Mouse (Mus musculus): ENCODE measurements around the gene Slc37a1. TPM values are rescaled to one million over a fixed set of nuclear protein-coding genes. Genes with fewer than 3 reads are reported as not detected.
A peak's percentile ranks its signal among the peaks of the same experiment; 100 is the strongest.

Slc37a1 gene
- total and polyA plus RNA-seq, 3 experiments = 1.9 to 6.6 (median 2.2) TPM

GRCm38 (mm10) chr17:31325451-31326219, 39.0 kb downstream of the Slc37a1 start:
- Histone ChIP-seq H3K4me2 (ENCODE audit: insufficient read depth, low read depth, poor library complexity, severe bottlenecking) (no peak overlapping the region), H3K27ac (ENCODE audit: insufficient read depth, low read depth) (no peak overlapping the region), H3K27me3 (replicated peaks) (peaks cover 18% of the 10 kb centered on the region), H3K36me3 (replicated peaks in 1 of 2; ENCODE audit: control insufficient read depth in 1 of 2, insufficient read depth in 1 of 2, low read length in 1 of 2) (no peaks in the 10 kb centered on the region), H3K79me2 (replicated peaks; ENCODE audit: control insufficient read depth, extremely low read depth, insufficient read depth, poor library complexity, severe bottlenecking) (no peaks in the 10 kb centered on the region), H3K9ac (ENCODE audit: insufficient read depth, low read depth) (no peak overlapping the region), H3K4me1 (ENCODE audit: control insufficient read depth in 1 of 2, insufficient read depth in 2 of 2) (peaks cover 0 to 10% of the 10 kb centered on the region in 2 experiments; a peak in 2 of 4 replicates), H3K9me3 (replicated peaks; ENCODE audit: low read length) (peaks cover 2% of the 10 kb centered on the region), H3K4me3 (replicated peaks in 1 of 3; ENCODE audit: low read depth in 2 of 3, low read length in 2 of 3, poor library complexity in 1 of 3) (no peak overlapping the region)
- in situ Hi-C loops (cut with MboI; ENCODE audit: low pct_ligation_motif_present, low pct_unique_long_range_greater_than_20kb, low sequenced_read_pairs) = no loop called here
- dilution Hi-C loops (cut with MboI; ENCODE audit: extremely low pct_ligation_motif_present, extremely low pct_unique_long_range_greater_than_20kb, low sequenced_read_pairs) = no loop called here
- DNase-seq (ENCODE audit: extremely low read depth) = no peak
- TF ChIP-seq POLR2A (IDR thresholded peaks at IDR 0.05; ENCODE audit: low read depth, low read length) = no peak
- no peak for TF ChIP-seq MEF2A (IDR thresholded peaks at IDR 0.05; ENCODE audit: borderline replicate concordance, low read depth, low read length)
- no peak for TF ChIP-seq JUN (IDR thresholded peaks at IDR 0.05; ENCODE audit: insufficient read depth, low read depth, low read length)
- TF ChIP-seq MAZ (IDR thresholded peaks at IDR 0.05; ENCODE audit: low read depth, low read length) = no peak
- TF ChIP-seq TCF12 (IDR thresholded peaks at IDR 0.05; ENCODE audit: low read depth, low read length) = no peak
- TF ChIP-seq RAD21 (IDR thresholded peaks at IDR 0.05; ENCODE audit: low read depth, low read length) = peak; percentile 32
- no peak for TF ChIP-seq USF1 (IDR thresholded peaks at IDR 0.05; ENCODE audit: low read depth, low read length)
- no peak for TF ChIP-seq ZNF384 (IDR thresholded peaks at IDR 0.05; ENCODE audit: low read depth, low read length)
- TF ChIP-seq CTCF (conservative IDR thresholded peaks at IDR 0.05 in 1 of 2, IDR thresholded peaks at IDR 0.05 in 1 of 2; ENCODE audit: low read depth in 2 of 2, low read length in 2 of 2) = peak; percentile 38 to 66; a peak in 3 of 4 replicates
- TF ChIP-seq POLR2AphosphoS2 (IDR thresholded peaks at IDR 0.05; ENCODE audit: low read depth, low read length) = no peak
- TF ChIP-seq E2F4 (IDR thresholded peaks at IDR 0.05; ENCODE audit: insufficient replicate concordance, low read depth, low read length) = no peak
- TF ChIP-seq MAFK (IDR thresholded peaks at IDR 0.05; ENCODE audit: insufficient replicate concordance, low read length) = no peak
- TF ChIP-seq SMC3 (IDR thresholded peaks at IDR 0.05; ENCODE audit: low read depth, low read length) = peak; percentile 44

GRCm38 (mm10) chr17:31326220-31326852, 39.7 kb downstream of the Slc37a1 start:
- H3K79me2 ChIP-seq (replicated peaks; ENCODE audit: control insufficient read depth, extremely low read depth, insufficient read depth, poor library complexity, severe bottlenecking) = no peaks in the 10 kb centered on the region
- no peak for DNase-seq (ENCODE audit: extremely low read depth)
- no peak overlapping the region for H3K4me2 ChIP-seq (ENCODE audit: insufficient read depth, low read depth, poor library complexity, severe bottlenecking)
- H3K36me3 ChIP-seq (replicated peaks in 1 of 2; ENCODE audit: control insufficient read depth in 1 of 2, insufficient read depth in 1 of 2, low read length in 1 of 2) = no peaks in the 10 kb centered on the region
- no peak for TF ChIP-seq SIN3A (IDR thresholded peaks at IDR 0.05; ENCODE audit: low read length)
- H3K27me3 ChIP-seq (replicated peaks) = peaks cover 17% of the 10 kb centered on the region
- H3K4me1 ChIP-seq (ENCODE audit: control insufficient read depth in 1 of 2, insufficient read depth in 2 of 2) = peaks cover 0 to 8% of the 10 kb centered on the region in 2 experiments; a peak in 2 of 4 replicates
- dilution Hi-C loops (cut with MboI; ENCODE audit: extremely low pct_ligation_motif_present, extremely low pct_unique_long_range_greater_than_20kb, low sequenced_read_pairs) = no loop called here
- H3K27ac ChIP-seq (ENCODE audit: insufficient read depth, low read depth) = no peak overlapping the region
- peaks cover 5% of the 10 kb centered on the region for H3K9me3 ChIP-seq (replicated peaks; ENCODE audit: low read length)
- in situ Hi-C loops (cut with MboI; ENCODE audit: low pct_ligation_motif_present, low pct_unique_long_range_greater_than_20kb, low sequenced_read_pairs) = no loop called here
- no peak overlapping the region for H3K4me3 ChIP-seq (replicated peaks in 1 of 3; ENCODE audit: low read depth in 2 of 3, low read length in 2 of 3, poor library complexity in 1 of 3)
- no peak overlapping the region for H3K9ac ChIP-seq (ENCODE audit: insufficient read depth, low read depth)
